Mouse (Mus musculus) cerebellum, postnatal 4 days (tissue): Measurements from ENCODE around the gene Timm17b.
"Not testable (repeated sequence)": the region's sequence is repeated elsewhere in the genome, so short reads cannot be mapped to it uniquely, and the experiment has no call there.

Source experiments
- DNase-seq, 2 experiments: peaks; one replicate each; pipeline ENCODE4 v3.0.0; 2022; ENCODE audit warnings: low spot score in 2 of 2, mixed read lengths in 1 of 2

Gene Timm17b

GRCm38 (mm10) chrX:7898880-7899874, at the start of gene Timm17b, which contains the start of gene Pqbp1:
TSS of gene Timm17b (plus strand) at chrX:7899357.
TSS of gene Pqbp1 (minus strand) at chrX:7899269.
- DNase-seq: peak; percentile 42 to 72

- DNase-seq: no peak
These were observed 44.6 kb upstream of the Timm17b start for GRCm38 (mm10) chrX:7854578-7854977.

DNA sequence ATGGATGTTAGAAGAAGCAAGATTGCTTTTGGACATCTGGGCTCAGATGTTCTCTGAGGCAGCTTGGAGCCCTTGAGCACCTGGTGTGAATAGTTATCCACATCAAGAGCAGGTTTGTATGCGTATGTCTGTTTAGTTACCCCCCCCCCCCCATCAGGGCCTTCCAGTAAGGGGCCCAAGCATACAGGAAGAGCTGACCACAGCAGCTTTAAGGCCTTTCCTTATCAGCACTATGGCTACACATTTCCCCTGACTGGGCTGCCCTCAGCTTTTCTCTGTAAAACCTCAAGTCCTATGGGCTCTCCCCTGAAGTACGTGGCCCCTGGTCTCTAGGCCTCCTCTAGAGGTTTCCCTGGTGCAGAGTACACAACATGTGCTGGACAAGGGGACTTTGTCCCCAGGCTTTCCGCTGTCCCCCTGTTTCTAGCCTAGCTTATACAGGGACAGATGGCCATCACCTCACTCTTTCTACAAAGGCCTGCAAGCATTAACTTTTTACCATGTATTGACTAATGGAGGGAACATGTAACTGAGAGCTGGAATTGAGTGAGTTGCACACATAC, 39.9 kb upstream of the Timm17b start:
- no peak for DNase-seq

DNA sequence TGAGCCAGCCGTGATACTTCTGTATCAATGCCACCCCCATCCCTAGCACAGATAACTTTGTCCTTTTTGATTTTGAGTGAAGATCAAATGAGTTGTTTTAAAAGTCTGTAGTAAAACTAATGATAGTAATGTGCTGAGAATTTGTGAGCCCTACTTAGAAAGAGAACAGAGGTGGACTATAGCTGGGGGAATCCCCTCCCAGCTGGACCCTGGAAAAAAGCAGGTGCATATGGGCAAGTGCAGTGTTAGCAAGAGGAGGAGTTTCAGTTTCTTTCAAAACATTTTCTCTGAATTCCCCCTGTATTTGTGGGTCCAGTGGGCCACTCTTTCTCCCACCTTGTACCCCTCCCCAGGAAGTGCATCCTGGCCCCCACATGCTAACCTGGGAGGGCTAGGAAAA, 36.0 kb upstream of the Timm17b start:
- no peak for DNase-seq

DNA sequence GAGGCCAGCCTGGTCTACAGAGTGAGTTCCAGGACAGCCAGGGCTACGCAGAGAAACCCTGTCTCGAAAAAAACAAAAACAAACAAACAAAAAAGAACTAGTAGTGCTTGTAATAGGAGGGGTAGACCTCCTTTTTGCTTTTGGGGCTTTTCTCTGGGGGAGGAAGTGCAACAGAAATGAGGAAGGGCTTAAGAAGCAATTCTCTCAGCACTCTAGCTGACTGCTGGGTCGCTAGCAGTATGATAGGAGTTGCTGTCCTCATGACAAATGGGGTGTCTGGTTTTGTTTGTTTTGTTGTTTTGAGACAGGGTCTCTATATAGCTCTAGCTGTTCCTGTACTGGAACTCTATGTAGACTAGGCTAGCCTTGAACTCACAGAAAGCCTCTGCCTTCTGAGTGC, 34.6 kb upstream of the Timm17b start:
- no peak for DNase-seq

GRCm38 (mm10) chrX:7865343-7865742, 33.8 kb upstream of the Timm17b start:
- no peak for DNase-seq

- DNase-seq: no peak
These were observed 33.4 kb upstream of the Timm17b start for GRCm38 (mm10) chrX:7865786-7866185.

DNA sequence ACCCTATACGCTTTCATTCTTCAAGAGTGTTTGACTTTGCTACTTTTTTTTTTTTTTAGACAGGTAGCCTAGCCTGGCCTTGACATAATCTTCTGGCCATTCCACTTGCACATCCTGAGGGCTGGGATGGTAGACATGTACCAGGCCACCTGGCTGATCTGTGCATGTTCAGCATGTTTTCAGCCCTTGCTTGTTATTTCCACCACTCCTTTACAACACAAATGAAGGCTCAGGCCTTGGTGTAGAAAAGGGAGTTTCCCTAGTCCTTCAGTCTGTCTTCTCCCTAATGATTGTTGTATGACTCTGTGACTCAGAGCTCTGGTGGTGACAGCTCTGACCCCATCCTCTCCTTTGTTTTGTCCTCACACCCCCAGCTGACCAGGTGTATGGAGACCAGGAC, 32.0 kb upstream of the Timm17b start:
- no peak for DNase-seq

GRCm38 (mm10) chrX:7868506-7868905, 30.7 kb upstream of the Timm17b start:
- DNase-seq: no peak

- no peak for DNase-seq
These were observed 29.3 kb upstream of the Timm17b start for GRCm38 (mm10) chrX:7869826-7870225.

DNA sequence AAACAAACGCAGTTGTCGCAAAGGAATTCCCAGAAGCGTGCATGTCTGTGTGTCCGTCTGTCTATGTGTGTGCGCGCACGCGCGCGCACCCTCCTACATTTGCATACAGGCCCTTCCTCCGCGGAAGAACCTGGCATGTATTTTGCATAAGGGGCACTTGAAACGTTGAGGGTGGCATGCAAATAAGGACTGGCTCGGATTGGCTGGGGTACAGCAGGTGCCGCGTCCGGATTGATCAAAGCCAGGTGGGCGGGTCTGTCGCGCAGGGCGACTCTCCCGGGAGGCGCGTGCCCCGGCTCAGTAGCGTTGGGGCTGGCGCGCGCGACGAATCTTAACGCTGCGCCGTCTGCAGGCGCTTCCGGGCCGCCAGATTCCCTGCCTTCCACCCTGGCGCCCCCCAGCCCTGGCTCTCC, 21.1 kb upstream of the Timm17b start, which contains the start of gene Pim2:
TSS of gene Pim2 (plus strand) at position 256 of the 413 bp plus-strand sequence.
- peak; percentile 44 to 72 for DNase-seq

- peak in 1 of 2 experiments; percentile 12 for DNase-seq
These were observed 20.7 kb upstream of the Timm17b start for GRCm38 (mm10) chrX:7878495-7878894.

GRCm38 (mm10) chrX:7879819-7880218, 19.3 kb upstream of the Timm17b start:
- DNase-seq: peak in 1 of 2 experiments; percentile 57

- peak; percentile 39 to 73 for DNase-seq
These were observed 15.2 kb upstream of the Timm17b start, which contains the start of gene Slc35a2 for GRCm38 (mm10) chrX:7883841-7884567. TSS of gene Slc35a2 (plus strand) at chrX:7884028.

GRCm38 (mm10) chrX:7898211-7898610, 946 bp upstream of the Timm17b start:
- DNase-seq: no peak

- no peak for DNase-seq
These were observed 5.3 kb downstream of the Timm17b start for GRCm38 (mm10) chrX:7904441-7904840.

DNA sequence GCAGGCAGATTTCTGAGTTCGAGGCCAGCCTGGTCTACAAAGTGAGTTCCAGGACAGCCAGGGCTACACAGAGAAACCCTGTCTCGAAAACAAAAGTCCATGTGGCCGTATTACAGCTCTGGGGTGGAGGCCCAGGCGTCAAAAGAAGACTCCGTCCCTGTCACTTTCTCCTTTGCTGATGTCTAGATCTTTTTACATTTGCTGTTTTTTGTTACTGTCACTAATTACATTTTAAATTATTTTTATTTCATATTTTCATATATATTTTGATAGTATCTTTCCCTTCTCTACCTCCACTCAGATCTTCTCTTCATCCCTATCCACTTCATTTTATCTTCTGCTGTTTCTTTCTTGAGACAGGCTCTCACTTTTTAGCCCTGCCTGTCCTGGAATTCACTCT, 8.6 kb downstream of the Timm17b start, which contains the start of gene Gm10491:
TSS of gene Gm10491 (minus strand) at position 101 of the 400 bp plus-strand sequence.
- DNase-seq: no peak

- DNase-seq: not testable (repeated sequence)
These were observed 10.1 kb downstream of the Timm17b start, which contains the start of gene Gm10490 for GRCm38 (mm10) chrX:7909242-7909641. TSS of gene Gm10490 (plus strand) at chrX:7909542.

DNA sequence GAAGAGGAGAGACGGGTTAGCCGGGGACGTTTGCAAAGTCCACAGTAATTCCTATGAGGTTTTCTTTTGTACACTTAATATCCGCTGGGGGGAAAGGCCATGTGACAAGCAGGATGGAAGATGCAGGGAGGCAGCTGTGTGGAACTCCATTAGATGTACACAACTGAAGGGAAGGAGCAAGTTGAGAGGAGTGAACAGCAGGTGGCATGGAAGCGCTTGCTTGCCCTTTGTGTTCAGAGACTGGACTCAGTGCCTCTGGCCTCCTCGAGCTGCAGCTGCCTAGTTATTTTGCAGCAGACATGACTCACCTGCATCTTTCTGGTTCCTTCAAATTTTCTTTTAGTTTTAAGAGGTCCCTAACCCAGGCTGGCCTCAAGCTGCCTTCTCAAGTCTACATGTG, 11.3 kb downstream of the Timm17b start:
- DNase-seq: no peak

GRCm38 (mm10) chrX:7915669-7916068, 16.5 kb downstream of the Timm17b start:
- peak in 1 of 2 experiments; percentile 21 for DNase-seq

- DNase-seq: not testable (repeated sequence)
These were observed 18.8 kb downstream of the Timm17b start for GRCm38 (mm10) chrX:7917960-7918359.
